Mouse (Mus musculus) stomach, postnatal 0 days (tissue): ENCODE measurements at regions not wholly inside any gene's neighbourhood (a gene's known extent, or its start where the extent isn't known, plus 50 kb on each side); places are given as distances from the start of the nearest gene placed in this dataset.

ENCODE experiments used
- CTCF ChIP-seq: IDR thresholded peaks from 2 replicates; pipeline ENCODE4 v1.5.1; 2016; ENCODE audit warnings: antibody characterized with exemption, low read depth, mild to moderate bottlenecking, moderate library complexity
- EP300 ChIP-seq: optimal IDR thresholded peaks from 2 replicates; pipeline ENCODE3; 2016; ENCODE audit warnings: antibody characterized with exemption

DNA sequence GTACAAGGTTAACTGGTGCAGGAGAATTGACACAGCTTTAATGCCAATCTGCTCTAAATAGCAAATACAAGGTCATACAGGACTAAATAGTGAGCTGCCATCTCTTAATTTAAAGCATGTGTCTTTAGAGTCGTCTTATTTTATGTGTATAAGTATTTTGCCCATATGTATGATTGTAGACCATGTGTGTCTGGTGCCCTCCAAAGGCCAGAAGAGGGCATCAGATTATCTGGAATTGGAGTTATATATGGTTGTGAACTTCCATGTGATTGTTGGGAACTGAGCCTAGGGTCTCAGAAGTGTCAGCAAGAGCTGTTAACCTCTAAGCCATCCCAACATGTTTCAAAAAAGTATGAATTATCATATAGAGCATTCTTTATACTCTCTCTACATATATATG, 68.8 kb upstream of the Tmeff2 start:
- TF ChIP-seq CTCF, result peak; percentile 32
- no peak for TF ChIP-seq EP300
